8 mouse cellular contexts compared by ENCODE assay signal in the genomic region with DNA sequence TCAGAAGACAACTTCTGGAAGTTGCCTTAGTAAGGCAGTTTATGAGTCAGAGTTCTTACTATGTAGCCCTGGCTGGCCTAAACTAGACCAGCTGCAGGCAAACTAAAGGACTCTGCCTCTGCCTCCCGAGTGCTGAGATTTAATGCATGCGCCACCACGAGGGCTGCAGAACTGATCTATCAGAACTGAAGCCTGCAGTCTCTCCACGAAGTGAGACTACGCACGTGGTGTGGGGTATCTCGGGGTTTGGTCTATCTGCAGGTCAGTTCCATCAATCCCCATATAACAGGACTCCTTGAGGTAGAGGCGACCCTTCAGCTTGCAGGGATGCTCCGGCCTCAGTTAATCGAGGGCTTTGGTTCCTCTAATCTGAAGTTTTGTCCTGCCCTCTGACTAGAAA. TPM values are rescaled to one million over a fixed set of nuclear protein-coding genes. Genes with fewer than 3 reads are reported as not detected.
DNase-seq lines count a peak whose midpoint lies in the region; ATAC-seq and TF ChIP-seq lines count a peak whose summit lies in the region.

No protein-coding gene starts in this region.

- peak overlapping the region; percentile 68 for H3K9ac ChIP-seq in intestine, postnatal 0 days (ENCODE audit: low read depth, low read length)

- DNase-seq in layer of hippocampus, adult 2 months (ENCODE audit: low spot score in 2 of 2): peak in 1 of 2 experiments; percentile 16
- DNase-seq in layer of hippocampus, adult 9-10 months (ENCODE audit: low spot score): no peak
- peak; percentile 29 for DNase-seq in MN1 (ENCODE audit: low spot score)
- DNase-seq in thymus, postnatal 14 days: peak; percentile 26
- no peak for DNase-seq in cerebellum, adult 11-12 months

- 2% methylated on average over 10 of the region's 10 CpGs for WGBS in intestine, postnatal 0 days

- TF ChIP-seq CTCF in layer of hippocampus, adult 2 months (conservative IDR thresholded peaks at IDR 0.05): no peak
- TF ChIP-seq CTCF in intestine, postnatal 0 days (IDR thresholded peaks at IDR 0.05; ENCODE audit: low read depth): no peak

- H3K36me3 ChIP-seq in intestine, postnatal 0 days (ENCODE audit: control insufficient read depth, insufficient read depth): peaks cover 6% of the 10 kb centered on the region; the same call in 1 of the 2 replicates

- no peaks in the 10 kb centered on the region for H3K9me3 ChIP-seq in intestine, postnatal 0 days (ENCODE audit: control insufficient read depth)

- no peaks in the 10 kb centered on the region for H3K27me3 ChIP-seq in intestine, postnatal 0 days (replicated peaks; ENCODE audit: control insufficient read depth, insufficient read depth, low read length)

- ATAC-seq in erythroid progenitor cell, adult 5-6 weeks (replicated peaks; ENCODE audit: low FRiP score, poor library complexity, severe bottlenecking): 0 out of 2 replicates have a peak, but pooled peaks have one; percentile 8
- peak; percentile 29 for ATAC-seq in intestine, postnatal 0 days
- peak; percentile 3 for ATAC-seq in megakaryocyte, adult 5-6 weeks (ENCODE audit: poor library complexity, severe bottlenecking)

- H3K4me2 ChIP-seq in intestine, postnatal 0 days (replicated peaks; ENCODE audit: low read depth): peak overlapping the region; percentile 81

- H3K27ac ChIP-seq in layer of hippocampus, adult 2 months: peak overlapping the region; percentile 94
- H3K27ac ChIP-seq in intestine, postnatal 0 days (ENCODE audit: low read depth, low read length): peak overlapping the region; percentile 73

- H3K4me3 ChIP-seq in layer of hippocampus, adult 2 months: peak overlapping the region; percentile 99
- H3K4me3 ChIP-seq in intestine, postnatal 0 days (ENCODE audit: low read depth, low read length): peak overlapping the region; percentile 61

- peaks cover 3% of the 10 kb centered on the region for H3K4me1 ChIP-seq in intestine, postnatal 0 days (replicated peaks; ENCODE audit: control insufficient read depth, insufficient read depth, low read length)

RNA-seq across cellular contexts. Expression of gene Cc2d1b, which starts 0.6 kb away (rescaled TPM):
- total RNA-seq in layer of hippocampus, adult 2 months (2021): 10 to 100 TPM; 33.6 to 35.8 TPM
- total RNA-seq in erythroid progenitor cell, adult 5-6 weeks (2015; ENCODE audit: low replicate concordance): 1.3 and 6.8 TPM in 2 replicates
- 13.6 and 21.1 TPM in 2 replicates for total RNA-seq in erythroid progenitor cell, adult 5-6 weeks (2017; ENCODE audit: low replicate concordance)
- 25.7 and 26.7 TPM in 2 replicates for polyA plus RNA-seq in intestine, postnatal 0 days (2015; fragmentation: Nextera tagmentation; extraction: Ambion mirVana)
- 12.1 and 16.7 TPM in 2 replicates for total RNA-seq in megakaryocyte, adult 5-6 weeks (2015)
- total RNA-seq in megakaryocyte, adult 5-6 weeks (2017): 29.0 and 31.5 TPM in 2 replicates

RNA-seq across cellular contexts. Expression of gene Orc1, which starts 39.9 kb away (rescaled TPM):
- total RNA-seq in layer of hippocampus, adult 2 months (2021): under 1 TPM in 1 of 2 experiments, not detected in 1; 0.15 TPM
- 67.4 and 79.2 TPM in 2 replicates for total RNA-seq in erythroid progenitor cell, adult 5-6 weeks (2015; ENCODE audit: low replicate concordance)
- total RNA-seq in erythroid progenitor cell, adult 5-6 weeks (2017; ENCODE audit: low replicate concordance): 39.6 and 63.5 TPM in 2 replicates
- 3.1 and 3.2 TPM in 2 replicates for polyA plus RNA-seq in intestine, postnatal 0 days (2015; fragmentation: Nextera tagmentation; extraction: Ambion mirVana)
- 5.0 and 5.1 TPM in 2 replicates for total RNA-seq in megakaryocyte, adult 5-6 weeks (2015)
- 4.1 and 5.6 TPM in 2 replicates for total RNA-seq in megakaryocyte, adult 5-6 weeks (2017)

RNA-seq across cellular contexts. Expression of gene Prpf38a, which starts 40.0 kb away (rescaled TPM):
- 10 to 100 TPM; 28.0 to 28.8 TPM for total RNA-seq in layer of hippocampus, adult 2 months (2021)
- 37.8 and 43.2 TPM in 2 replicates for total RNA-seq in erythroid progenitor cell, adult 5-6 weeks (2015; ENCODE audit: low replicate concordance)
- 55.5 and 62.9 TPM in 2 replicates for total RNA-seq in erythroid progenitor cell, adult 5-6 weeks (2017; ENCODE audit: low replicate concordance)
- 64.1 and 65.2 TPM in 2 replicates for polyA plus RNA-seq in intestine, postnatal 0 days (2015; fragmentation: Nextera tagmentation; extraction: Ambion mirVana)
- total RNA-seq in megakaryocyte, adult 5-6 weeks (2015): 47.2 and 49.8 TPM in 2 replicates
- total RNA-seq in megakaryocyte, adult 5-6 weeks (2017): 78.5 and 92.3 TPM in 2 replicates

Comparison
In these comparisons a context has a peak if more than half of its experiments do, and no peak if none do; other contexts are left out.
1. DNase-seq: peak in MN1 (single experiment) and thymus, postnatal 14 days (single experiment); none in layer of hippocampus, adult 9-10 months (single experiment) and cerebellum, adult 11-12 months (single experiment).
2. RNA of gene Orc1, which starts 39.9 kb away (total RNA-seq): 39.6 to 79.2 TPM in erythroid progenitor cell, adult 5-6 weeks; 4.1 to 5.6 TPM in megakaryocyte, adult 5-6 weeks and 0.15 TPM in layer of hippocampus, adult 2 months; every median in the first group is over 4 times any median in the second.
3. Peak in every context shown above with its lines, with median percentiles within 50 percentile points of each other: ATAC-seq.